Mouse (Mus musculus): ENCODE data around the gene Gm884.

The Gm884 gene

DNA sequence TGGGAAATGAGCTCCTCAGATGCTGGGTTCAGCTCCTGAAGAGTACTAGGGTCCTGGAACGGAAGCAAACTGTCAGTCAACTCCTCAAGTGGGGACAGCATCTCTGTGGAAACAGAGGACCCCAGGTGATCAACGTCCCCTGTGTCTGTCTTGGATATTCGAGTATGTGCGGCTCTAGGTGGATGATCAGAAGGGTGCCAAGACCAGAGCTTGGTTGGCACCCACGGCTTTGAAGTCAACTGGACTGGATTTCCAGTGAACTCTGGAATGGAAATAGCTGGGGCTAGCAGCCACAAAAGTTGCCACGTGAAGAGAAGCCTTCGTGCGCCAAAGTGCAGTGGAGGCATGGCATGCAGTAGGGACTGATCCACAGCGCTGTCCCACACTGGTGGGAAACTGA, at the start of gene Gm884:
Gm884 (minus strand) TSS at position 101 of the 400 bp plus-strand sequence.
- DNase-seq (ENCODE audit: low read depth, low spot score) = no peak

DNA sequence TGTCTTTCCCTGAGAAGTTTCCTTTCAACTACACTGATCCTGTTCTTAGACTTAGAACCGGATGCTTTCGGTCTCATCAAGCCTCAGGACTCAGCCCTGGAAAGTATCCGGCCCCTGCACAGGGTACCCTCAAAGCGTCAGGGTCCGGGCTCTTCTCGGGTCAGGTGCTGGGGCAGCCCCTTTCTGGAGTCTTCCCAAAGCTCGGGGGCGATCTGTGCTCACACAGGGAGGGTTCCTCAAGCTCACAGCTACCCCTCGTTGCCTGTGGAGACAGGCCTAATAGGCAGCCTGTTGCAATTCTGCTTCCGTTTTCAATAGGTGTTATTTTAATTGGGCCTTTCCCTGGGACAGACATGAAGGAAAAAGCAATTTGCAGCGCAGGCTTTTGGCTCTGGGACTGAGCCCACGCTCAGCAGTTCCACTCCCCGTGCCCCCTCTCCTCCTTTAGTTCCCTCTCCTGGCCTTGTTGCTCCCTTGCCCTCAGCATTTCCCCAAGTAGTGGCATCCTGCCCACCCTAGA, 46.0 kb upstream of the Gm884 start:
- DNase-seq (ENCODE audit: low read depth, low spot score) = no peak

DNA sequence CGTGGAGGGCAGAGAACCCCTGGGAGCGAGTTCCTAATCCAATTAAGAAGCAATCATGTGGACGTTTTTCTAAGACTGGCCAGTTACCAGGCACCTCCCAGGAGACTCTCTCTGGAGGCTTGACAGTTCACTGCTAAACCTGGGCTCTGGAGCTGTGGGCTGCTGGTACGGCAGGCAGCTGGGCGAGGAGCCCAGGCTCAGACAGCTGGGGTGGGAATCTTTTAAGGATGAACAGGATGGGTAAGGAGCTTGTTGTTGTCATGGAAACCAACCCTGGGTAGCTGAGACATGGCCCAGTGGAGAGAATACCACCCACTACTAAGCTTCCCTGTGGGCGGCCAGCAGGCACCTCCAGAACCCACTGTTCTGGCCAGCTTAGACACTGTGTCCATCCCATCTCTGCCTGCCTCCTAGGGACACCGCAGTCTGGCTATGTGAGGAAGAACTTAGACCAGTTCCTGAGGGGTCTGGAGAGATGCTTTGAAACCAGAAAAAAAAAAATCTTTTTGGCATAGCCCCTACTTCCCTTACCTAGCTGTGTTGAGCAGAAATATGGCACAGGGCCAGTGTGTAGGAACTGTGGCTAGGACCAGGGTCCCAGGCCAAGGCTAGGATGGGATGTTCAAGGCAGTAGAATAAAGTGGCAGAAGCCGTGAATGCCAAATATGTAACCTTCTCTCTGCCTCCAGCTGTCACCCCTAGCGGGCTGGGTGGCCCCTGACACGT, 45.4 kb upstream of the Gm884 start:
- DNase-seq (ENCODE audit: low read depth, low spot score) = no peak

DNA sequence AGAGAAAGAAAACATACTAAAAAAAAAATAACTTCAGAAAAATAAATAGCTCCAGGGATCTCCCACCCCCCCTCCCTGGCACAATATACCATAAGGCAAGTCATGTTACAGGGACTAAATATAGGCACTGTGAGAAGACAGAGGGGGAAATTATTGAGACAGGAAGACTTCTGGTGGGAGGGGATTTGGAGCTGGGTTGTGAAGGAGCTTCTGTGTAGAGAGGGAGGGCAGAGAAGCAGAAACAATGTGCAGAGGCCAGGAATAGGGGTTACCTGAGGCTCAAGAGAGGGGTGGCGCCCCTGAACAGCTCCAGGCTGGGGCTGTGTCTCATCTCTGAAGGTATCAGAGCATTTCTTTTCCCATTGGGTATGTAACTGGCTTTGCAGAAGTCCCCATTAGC, 44.8 kb upstream of the Gm884 start:
- no peak for DNase-seq (ENCODE audit: low read depth, low spot score)

DNA sequence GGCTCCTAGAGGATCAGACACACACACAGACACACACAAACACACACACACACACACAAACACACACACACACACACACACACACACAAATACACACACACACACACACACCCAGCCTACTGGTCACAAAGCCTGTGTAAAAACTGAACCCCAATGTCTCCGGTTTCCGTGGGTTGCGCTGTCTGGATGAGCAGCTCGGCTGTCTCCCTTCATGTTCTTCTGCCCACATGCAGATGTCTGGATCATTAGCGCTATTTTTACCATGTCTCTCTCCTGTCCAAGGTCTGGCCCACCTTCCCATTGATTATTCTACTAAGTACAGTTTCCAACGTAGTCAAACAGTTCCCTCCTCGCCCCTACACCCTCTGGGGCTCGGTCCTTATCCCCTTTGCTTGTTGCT, 42.2 kb upstream of the Gm884 start:
- no peak for DNase-seq (ENCODE audit: low read depth, low spot score)

DNA sequence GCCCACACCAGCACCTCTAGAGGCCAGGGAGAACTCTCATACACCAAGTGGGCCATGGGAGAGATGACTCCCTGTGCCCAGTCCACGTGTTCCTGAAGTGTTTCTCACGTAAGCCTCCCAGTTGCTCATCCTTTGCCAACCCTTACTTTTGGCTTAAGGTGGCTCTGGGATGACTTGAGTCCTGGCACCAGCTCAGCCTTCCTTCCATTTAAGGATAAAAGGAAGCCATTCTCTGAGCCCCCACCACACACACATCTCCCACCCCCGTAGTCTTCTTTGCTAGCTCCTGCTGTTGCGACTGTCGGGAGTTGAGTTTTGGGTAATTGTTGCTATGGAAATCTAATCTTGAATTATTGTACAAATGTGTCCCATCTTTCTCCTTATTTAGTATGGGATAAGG, 41.6 kb upstream of the Gm884 start:
- no peak for DNase-seq (ENCODE audit: low read depth, low spot score)

DNA sequence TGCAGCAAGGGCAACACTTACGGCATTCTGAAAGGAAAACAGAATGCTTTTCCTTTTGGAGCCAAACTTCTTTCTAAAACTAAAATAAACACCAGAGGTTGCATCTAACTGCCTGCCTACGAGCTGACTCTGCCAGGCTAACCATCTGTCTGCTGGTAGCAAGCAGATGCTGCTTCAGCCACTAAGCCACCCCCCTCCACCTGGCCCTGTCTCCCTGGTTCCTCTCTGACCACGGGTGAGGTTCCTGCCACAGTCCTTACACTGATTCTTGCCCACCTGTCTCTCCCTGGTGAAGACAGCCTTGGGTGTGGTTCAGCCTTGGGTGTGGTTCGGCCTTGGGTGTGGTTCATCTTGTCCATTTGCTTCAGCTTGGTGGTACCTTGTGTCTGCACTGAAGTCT, 40.9 kb upstream of the Gm884 start:
- DNase-seq (ENCODE audit: low read depth, low spot score) = no peak

DNA sequence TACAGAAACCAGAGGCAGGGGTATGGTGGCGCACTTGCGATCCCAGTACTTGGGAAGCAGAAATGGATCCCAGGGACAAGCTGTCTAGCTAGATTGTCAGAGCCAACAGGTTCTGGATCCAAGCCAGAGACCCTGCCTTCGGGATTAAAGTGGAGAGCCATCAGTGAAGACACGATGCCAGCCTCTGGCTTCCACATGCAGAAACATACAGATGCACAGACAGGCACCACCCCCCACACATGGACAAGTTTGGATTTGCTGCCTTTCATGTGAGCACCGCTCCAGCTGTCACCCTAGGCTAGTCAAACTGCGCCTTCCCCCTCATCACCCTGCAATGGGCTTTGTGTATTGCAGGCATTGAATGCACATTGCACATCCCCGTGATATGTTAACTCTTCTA, 37.2 kb upstream of the Gm884 start:
- DNase-seq (ENCODE audit: low read depth, low spot score) = no peak

DNA sequence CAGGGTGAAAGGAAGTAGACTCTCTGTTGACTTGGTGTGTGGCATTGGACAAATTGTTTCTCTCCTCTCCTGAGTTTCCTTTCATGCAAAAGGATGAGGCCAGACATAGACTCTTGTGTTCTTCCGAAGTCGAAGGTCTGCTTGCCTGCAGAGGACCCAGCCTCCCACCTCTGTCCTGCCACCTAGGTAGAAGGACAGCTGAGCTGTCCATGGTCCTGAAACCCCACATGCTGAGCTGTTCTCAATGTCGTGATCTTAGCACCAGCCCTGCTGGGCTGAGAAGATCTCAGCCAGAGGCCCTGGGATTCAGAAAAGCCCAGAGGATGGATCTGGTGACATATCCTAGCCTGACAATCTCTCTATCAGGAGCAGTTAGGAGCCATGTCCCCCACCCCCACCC, 35.6 kb upstream of the Gm884 start:
- DNase-seq (ENCODE audit: low read depth, low spot score) = no peak

DNA sequence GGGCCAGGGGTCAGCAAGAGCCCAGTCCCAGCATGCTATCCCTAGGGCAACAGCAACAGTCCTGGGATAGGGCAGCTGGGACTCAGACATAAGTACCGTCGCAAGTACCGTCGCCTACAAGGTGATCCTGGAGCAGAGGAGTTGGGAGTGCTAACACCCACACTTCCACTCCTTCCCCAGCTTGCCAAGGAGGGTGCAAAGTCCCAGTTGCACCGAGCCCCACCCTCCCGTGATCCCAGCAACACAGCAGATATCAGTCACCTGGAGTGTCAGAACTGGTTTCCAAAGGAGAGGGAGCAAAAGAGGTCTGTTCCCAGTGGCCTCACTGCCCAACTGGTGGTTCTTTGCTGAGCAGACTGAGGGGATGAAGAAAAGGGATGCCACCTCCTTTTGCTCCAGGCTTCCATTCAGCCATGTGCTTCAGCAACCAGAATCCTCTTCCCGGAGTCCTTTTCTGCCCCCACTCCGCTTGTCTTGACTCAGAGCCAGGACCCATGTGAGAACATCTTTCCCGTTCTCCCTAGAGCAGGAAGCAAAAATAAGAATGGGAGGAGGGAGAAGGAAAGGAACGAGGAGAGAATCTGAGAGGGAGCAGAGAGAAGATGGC, 32.5 kb upstream of the Gm884 start:
- DNase-seq (ENCODE audit: low read depth, low spot score) = no peak

DNA sequence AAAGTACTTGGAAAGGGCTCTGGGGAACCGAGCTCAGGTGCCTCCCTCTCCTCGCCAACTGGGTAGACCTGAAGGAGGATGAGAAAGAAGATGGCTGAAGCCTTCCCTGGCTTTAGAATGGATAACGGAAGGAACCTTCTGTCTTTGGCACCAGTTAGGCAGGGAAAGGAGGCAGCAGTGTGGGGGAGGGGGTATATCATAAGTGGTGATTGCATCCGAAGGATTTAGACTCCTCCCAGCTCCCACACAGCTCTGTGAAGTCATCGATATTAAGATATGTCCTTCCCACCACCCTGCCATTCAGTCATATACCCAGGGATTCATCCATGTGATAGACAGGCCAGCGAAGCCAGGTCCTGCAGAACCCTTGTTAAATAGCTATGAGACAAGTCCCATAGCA, 30.5 kb upstream of the Gm884 start:
- DNase-seq (ENCODE audit: low read depth, low spot score) = no peak

DNA sequence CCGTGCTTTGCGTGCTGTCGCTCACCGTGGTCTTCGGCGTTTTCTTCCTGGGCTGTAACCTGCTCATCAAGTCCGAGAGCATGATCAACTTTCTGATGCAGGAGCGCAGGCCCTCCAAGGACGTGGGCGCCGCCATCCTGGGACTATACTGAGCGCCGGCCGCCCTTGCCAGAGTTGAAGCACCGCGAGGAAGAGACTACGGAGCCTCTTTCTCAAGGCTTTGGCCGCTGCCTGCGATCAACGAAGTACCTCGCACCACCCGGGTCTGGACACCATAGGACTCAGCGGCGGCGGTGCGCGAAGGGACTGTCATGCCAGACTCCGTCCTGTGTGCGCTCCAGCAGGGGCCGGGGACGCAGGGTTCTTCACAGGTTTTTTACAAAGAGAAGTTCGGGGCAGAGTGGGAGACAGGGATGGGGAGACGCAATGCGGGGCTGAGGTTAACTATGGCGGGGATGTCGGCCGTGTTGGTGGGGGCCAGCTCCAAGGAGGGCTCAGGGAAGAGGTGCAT, 29.1 kb upstream of the Gm884 start:
- DNase-seq (ENCODE audit: low read depth, low spot score) = no peak

DNA sequence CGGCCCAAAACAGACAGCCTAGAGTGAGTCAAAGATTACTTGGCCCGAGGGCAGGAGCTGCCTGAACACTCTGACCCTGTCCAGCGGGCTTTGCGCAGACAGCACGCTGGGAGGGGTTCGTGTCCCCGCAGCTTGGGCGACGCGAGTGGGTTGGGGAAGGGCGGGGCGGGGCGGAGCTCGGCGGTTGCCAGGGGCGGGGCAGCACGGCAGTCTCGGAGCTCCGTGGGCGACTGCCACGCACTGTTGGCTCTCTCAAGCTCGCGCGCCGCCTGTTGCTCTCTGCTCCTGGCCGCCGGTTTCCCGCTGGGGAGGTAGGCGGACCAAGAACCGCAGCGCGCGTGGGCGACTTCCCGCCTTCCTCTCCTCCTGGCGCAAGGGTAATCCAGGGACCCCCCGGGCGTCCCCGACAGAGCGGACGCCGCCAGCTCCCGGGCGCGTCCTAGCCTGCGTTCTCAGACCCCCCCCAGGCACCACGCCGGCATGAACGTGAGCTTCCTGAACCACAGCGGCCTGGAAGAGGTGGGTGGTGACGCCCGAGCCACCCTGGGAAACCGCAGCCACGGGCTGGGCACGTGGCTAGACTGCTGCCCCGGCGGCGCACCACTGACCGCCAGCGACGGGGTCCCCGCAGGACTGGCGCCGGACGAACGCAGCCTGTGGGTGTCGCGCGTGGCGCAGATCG, 28.5 kb upstream of the Gm884 start, which contains the start of gene Rprml:
Rprml (plus strand) TSS at position 270 of the 682 bp plus-strand sequence.
- no peak for DNase-seq (ENCODE audit: low read depth, low spot score)

DNA sequence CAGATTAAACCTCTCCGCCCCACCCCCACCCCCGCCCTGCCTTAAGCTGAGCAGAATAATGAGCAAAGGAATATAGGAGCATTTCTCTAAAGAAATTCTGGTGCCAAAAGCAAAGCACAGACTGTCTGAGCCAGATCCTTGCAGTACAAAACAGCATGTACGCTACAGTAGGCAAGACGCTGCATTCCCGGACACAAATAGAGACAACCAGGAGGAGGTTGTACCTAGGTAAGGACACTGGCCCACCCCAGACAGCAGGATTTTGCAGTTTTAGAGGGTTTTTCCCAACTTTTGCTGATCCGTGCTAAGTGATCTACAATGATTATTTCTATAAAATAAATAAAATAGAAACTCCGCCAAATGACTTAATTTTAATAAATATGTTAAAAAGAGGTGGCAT, 27.7 kb upstream of the Gm884 start:
- DNase-seq (ENCODE audit: low read depth, low spot score) = no peak

DNA sequence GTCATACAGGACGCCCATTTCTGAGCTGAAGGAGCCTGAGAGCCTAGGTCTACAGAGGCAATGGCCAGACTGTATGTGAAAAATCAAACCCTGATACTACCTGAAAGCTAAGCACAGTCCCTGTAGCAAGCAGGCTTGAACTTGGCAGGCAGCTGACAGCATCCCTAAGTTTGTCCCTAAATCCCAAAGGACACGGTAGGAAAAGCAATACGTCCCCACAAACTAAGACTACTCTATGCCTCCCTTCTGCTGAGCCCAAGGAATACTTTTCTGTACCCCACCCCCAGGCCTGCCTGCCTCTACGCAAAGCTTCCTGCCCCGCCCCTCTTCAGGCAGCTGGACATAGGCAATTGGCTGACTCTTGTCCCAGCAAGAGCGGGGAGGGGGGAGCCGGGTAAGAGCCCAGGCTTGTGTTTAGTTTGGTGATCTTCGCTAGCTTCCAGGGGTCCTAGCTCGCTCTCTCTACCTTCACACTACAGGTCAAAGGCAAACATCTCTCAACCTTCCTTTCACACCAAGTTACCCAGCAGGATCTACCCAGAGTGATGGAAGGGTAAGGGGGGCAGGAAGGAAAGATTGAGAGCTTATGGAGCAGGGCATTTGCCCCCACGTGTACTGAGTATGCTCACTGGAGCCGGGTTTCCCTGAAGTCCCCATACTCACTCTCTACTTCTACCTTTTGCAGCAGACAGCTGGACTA, 27.1 kb upstream of the Gm884 start:
- DNase-seq (ENCODE audit: low read depth, low spot score) = no peak

DNA sequence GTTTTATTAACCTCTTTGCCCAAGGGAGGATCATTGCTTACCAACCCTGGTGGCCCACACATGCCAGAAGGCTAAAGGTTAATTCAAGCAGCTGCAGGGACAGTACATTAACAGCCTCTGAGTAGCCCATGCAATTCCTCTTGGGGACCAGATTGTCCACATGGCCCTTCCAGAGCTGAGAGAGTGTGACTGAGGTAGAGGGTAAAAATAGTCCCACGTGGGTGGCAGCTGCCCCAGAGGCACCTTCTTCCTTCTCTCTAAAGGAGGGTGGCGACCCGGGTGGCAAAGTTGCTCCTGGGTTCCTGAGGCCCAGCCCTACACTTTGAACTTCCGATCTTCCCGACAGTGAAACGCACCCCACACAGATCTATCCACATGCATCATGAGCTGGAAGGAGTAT, 25.4 kb upstream of the Gm884 start:
- no peak for DNase-seq (ENCODE audit: low read depth, low spot score)

DNA sequence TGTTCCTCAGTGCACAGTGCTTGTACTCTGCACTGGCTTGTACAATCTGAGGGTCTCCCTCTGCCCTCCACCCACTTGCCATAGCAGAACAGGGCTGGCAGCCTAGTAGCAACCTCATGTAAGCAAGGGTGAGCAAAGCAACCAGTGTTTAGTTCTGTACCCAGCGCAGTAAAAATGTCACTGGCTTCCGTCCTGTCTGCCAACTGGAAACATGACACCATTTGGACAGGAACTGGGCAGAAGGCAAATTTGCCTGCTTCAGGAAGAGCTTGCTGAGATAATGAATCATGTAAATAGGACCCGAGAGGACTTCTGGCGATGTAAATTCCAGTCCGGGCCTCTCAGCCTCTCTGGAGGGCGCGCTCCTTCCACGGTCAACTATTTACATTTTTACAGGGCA, 24.8 kb upstream of the Gm884 start:
- no peak for DNase-seq (ENCODE audit: low read depth, low spot score)

DNA sequence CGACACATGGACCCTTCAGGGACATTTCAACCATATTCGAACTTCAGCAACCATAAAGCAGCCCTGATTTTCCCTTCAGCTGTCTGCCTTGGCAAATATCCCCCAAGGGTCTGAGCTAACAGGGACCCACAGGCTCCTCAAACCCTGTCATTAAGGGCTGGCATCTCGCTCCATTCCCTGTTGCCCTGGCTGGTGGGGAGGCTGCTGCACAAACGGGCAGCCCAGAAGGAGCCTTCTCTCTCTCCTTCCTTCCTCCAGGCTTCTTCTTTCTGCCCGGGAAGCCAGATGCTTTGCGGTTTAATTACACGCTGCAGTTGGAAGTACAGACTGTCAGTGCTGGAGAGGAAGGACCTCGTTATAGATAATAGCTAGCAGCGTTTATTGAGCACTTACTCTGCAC, 22.3 kb upstream of the Gm884 start:
- DNase-seq (ENCODE audit: low read depth, low spot score) = no peak

DNA sequence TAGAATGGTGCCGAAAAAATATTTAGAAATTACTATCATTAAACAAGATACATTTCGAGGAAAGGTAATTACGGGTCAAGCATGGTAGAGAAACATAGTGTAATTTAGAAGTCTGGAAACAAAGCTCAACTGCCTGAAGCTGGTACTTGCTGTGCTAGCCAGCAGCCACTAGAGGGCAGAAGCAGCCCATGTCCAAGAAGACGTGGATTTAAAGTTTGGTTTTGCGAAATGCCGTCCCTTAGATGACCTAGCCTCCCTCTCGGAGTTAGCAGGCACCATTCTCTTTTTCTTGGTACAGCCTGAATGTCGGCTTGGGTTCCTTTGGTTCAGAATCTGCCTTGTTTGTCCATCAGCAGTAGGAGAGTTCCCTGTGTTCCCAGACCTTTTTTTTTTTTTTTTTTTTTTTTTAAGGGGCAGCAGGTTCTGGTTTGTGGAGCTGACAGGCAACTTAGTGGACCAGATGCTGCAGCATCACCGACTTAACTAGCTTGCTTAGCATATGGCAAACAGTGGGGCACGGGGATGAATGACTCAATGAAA, 18.5 kb upstream of the Gm884 start:
- DNase-seq (ENCODE audit: low read depth, low spot score) = peak; percentile 56

DNA sequence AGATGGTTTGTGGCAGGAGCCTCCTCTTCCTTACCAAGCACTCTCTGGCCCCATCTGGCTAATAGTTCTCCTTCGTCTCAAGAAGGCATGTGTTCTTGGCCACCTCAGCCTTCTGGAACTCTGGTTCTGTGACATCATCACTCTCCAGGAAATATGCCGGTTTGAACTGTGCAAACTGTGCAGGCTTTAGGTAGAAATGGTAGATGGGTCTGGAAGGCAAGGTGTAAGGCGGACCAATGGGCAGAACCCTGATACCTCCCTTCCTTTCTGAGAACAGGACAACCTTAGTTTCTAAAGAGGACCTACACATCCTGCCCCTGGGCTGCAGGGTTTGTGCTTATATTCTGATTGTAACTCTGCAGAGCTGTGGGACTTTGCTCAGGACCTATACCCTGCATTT, 17.9 kb upstream of the Gm884 start, which contains the start of gene Lyzl6:
Lyzl6 (minus strand) TSS at position 101 of the 400 bp plus-strand sequence.
- DNase-seq (ENCODE audit: low read depth, low spot score) = no peak

DNA sequence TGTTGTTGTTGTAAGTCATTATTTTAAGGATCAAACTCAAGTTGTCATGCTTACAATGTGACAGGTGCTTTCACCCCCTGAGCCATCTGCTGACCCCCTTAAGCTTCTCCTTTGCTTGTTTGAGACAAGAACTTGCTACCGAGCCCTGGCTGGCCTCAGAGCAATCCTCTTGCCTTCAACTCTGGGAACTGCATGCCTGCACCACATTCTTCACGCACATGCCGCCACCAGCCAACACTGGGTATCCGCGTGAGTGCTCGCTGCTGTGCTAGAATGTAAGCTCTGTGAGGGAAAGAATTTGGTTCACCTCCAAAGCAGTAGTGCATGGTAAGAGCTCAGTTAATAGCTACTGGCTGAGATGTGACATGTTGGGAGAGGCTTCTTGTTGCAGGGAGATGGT, 15.3 kb upstream of the Gm884 start:
- DNase-seq (ENCODE audit: low read depth, low spot score) = no peak

DNA sequence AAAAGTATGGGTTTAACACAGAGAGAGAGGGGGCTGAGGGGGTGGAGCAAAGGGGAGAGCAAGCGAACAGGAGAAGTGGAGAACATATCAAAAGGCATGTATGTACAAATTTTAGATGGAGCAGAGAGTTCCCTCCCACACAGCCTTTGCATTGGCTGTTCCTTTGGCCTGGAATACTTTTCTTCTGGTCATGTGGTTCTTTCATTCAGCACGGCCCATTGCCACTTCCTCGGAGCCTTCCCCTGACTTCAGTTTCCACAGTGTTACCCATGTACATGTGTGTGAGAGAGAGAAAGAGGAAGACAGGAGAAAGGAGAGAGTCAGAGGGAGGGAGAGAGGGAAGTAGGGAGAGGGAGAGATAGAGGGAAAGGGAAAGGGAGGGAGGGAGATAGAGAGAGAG, 14.5 kb upstream of the Gm884 start:
- DNase-seq (ENCODE audit: low read depth, low spot score) = no peak

All from embryo, embryonic 11.5 days (tissue).